Comparison of ENCODE assay signal across 1 mouse cellular context in the genomic region with DNA sequence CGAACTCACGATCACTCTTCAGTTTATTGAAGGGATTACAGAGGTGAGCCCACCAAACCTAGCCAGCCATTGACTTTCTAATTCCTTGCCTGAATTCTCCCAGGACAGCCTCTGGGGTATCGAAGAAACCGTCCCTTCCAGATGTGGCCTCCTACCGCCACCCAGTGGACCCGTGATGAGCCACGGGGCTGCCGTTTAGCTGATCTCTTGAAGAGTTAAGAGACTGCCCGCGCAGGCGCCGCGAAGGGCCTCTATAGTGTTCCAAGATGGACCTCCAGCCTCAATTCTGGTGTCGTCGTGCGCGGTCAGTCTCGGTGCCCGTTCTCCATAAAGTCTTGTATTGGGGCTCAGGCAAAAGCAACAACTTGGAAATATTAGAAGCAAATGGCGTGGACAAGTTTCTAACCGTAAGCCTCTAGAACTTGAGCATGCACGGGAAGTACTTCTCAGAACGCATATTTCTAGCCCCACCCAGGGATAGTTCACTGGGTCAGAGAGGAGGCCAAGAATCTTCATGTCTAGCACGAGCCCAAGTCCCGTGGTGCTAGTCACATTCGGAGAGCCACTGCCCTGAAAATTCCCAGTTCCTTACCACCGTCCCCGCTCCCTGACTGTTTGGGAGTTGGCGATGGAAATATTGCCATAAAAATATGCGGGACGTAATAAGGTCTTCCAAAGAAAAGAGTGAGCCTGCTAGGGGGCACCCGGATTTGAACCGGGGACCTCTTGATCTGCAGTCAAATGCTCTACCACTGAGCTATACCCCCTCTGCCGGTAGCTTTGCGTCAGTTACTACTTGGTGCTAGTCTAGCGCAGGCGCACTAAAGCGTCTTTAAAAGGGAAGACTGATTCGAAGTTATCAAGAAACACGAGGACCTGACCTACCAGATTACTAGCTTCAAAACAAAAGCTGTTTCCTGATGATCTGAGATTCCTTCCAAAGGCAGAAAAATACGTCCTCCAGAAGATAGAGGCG.
TF ChIP-seq lines count a peak whose summit lies in the region.

No protein-coding gene starts in this region.

TF ChIP-seq in myocyte, 11 proteins besides CTCF, POLR2A, EP300 and RAD21 (continued from another document):
- 0 out of 2 replicates have a peak, but pooled peaks have one; percentile 30 for TF ChIP-seq CEBPB (IDR thresholded peaks at IDR 0.05; ENCODE audit: insufficient read depth, poor library complexity, severe bottlenecking)
- TF ChIP-seq MAX (IDR thresholded peaks at IDR 0.05; ENCODE audit: low read depth) = no peak
- TF ChIP-seq TCF12 (IDR thresholded peaks at IDR 0.05; ENCODE audit: insufficient read depth, poor library complexity, severe bottlenecking) = no peak
- peak; percentile 24 for TF ChIP-seq E2F4 (IDR thresholded peaks at IDR 0.05; ENCODE audit: insufficient read depth)
- no peak for TF ChIP-seq MYOG (IDR thresholded peaks at IDR 0.05; ENCODE audit: control insufficient read depth in 1 of 3, insufficient read depth in 1 of 3, insufficient read length in 2 of 3, low read depth in 2 of 3)
TF ChIP-seq in myocyte: peak in this region for 3.
